Mouse (Mus musculus) embryonic facial prominence, embryonic 14.5 days (tissue): Measurements from ENCODE around the gene Adcy9. TPM values are rescaled to one million over a fixed set of nuclear protein-coding genes. Genes with fewer than 3 reads are reported as not detected.

ENCODE experiments used
- ATAC-seq: fragments of 200-750 bp; cut with Nextera tagmentation; 2 replicates; pipeline ENCODE4 v1.8.0; 2017; ENCODE audit warnings: low read depth, moderate number of reproducible peaks, moderate TSS enrichment
- DNase-seq: peaks from one replicate; pipeline ENCODE4 v3.0.0-alpha.2; 2015; ENCODE audit warnings: low spot score
- H3K27ac ChIP-seq: fragments of 300-500 bp; sonication (generic); replicated peaks from 2 replicates; pipeline ENCODE4 v1.5.1; 2014; ENCODE audit warnings: low read depth, mild to moderate bottlenecking, low read length, moderate library complexity
- H3K27me3 ChIP-seq: fragments of 300-500 bp; sonication (generic); replicated peaks from 2 replicates; pipeline ENCODE4 v1.6.1; 2014; ENCODE audit warnings: low read length; ENCODE audit not compliant: control insufficient read depth, insufficient read depth
- H3K36me3 ChIP-seq: fragments of 300-500 bp; sonication (generic); 2 replicates; pipeline ENCODE4 v1.6.1; 2014; ENCODE audit warnings: low read length, mixed read lengths; ENCODE audit not compliant: control insufficient read depth, insufficient read depth
- H3K4me1 ChIP-seq: fragments of 300-500 bp; sonication (generic); 2 replicates; pipeline ENCODE4 v1.6.1; 2014; ENCODE audit warnings: antibody characterized with exemption, low read length; ENCODE audit not compliant: control insufficient read depth, insufficient read depth
- H3K4me2 ChIP-seq: fragments of 300-500 bp; sonication (generic); 2 replicates; pipeline ENCODE4 v1.6.1; 2014; ENCODE audit warnings: low read depth, mild to moderate bottlenecking, low read length, moderate library complexity, mixed read lengths
- H3K4me3 ChIP-seq: fragments of 300-500 bp; sonication (generic); 2 replicates; pipeline ENCODE4 v1.5.1; 2014; ENCODE audit warnings: low read depth, mild to moderate bottlenecking, low read length
- H3K9ac ChIP-seq: fragments of 300-500 bp; sonication (generic); 2 replicates; pipeline ENCODE4 v1.6.1; 2014; ENCODE audit warnings: low read depth, mild to moderate bottlenecking, low read length, moderate library complexity, mixed read lengths
- H3K9me3 ChIP-seq: fragments of 300-500 bp; sonication (generic); 2 replicates; pipeline ENCODE4 v1.6.1; 2016; ENCODE audit warnings: low read length; ENCODE audit not compliant: control insufficient read depth
- WGBS: fragments of 180-500 bp; shearing (Covaris S2); extraction: QIAGEN DNeasy Blood & Tissue Kit; methylation state at CpG from one replicate; pipeline ENCODE4 v1.1.7; 2014; 5-methylcytosine and 5-hydroxymethylcytosine counted together
- polyA plus RNA-seq: library from polyadenylated mRNA; unstranded; fragments of >200 nt; fragmentation: Nextera tagmentation; extraction: Ambion mirVana; gene quantifications from 2 replicates; pipeline ENCODE4 v1.2.1, GENCODE M21; 2014

Gene Adcy9
- polyA plus RNA-seq, 1 experiment from 2014 or later: 3.5 TPM

DNA sequence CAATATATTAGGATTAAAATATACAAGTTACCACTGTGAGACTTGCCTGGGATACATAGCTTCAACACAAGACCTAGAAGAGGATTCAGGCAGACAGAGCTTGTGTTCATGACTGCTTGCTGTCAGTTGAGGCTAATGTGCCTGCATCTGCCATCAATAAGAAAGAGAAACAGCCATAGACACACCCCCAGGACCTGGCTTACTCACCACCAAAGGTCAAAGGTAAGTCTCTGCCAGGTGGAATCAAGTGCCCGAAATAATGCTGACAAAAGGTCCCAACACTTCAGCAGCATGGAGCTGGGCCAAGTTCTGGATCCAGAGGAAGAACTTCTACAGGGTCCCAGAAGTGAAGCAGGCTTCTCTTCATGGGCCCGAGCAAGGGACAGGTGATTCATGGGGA, 86.9 kb downstream of the Adcy9 start:
- 77% methylated on average over 2 of the region's 2 CpGs for WGBS
- H3K9ac ChIP-seq: no peak overlapping the region
- H3K9me3 ChIP-seq: no peaks in the 10 kb centered on the region
- no peak overlapping the region for H3K4me2 ChIP-seq
- ATAC-seq (no peak), DNase-seq (no peak)
- H3K27me3 ChIP-seq: no peaks in the 10 kb centered on the region
- H3K27ac ChIP-seq: no peak overlapping the region
- no peaks in the 10 kb centered on the region for H3K36me3 ChIP-seq
- H3K4me3 ChIP-seq: no peak overlapping the region
- no peaks in the 10 kb centered on the region for H3K4me1 ChIP-seq

DNA sequence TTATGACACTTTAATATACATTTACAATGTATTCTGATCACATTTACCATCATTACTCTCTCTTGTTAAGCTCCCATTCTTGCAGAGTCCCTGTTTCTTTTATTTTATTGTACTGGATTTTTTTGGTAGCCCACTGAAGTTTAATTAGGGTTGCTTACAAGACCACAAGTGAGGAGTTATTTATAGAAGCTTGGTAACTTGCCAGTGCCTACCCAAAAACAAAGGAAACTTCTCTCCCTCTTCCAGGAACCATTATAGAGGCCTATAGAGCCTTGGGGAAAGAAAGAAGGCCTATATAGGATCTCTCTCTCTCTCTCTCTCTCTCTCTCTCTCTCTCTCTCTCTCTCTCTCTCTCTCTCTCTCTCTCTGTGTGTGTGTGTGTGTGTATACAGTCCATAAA, 93.2 kb downstream of the Adcy9 start:
- ATAC-seq: no peak
- Histone ChIP-seq H3K27ac (no peak overlapping the region), H3K36me3 (no peaks in the 10 kb centered on the region), H3K9ac (no peak overlapping the region), H3K4me3 (no peak overlapping the region), H3K4me2 (no peak overlapping the region), H3K4me1 (no peaks in the 10 kb centered on the region), H3K9me3 (no peaks in the 10 kb centered on the region), H3K27me3 (no peaks in the 10 kb centered on the region)
- peak; percentile 10 for DNase-seq

DNA sequence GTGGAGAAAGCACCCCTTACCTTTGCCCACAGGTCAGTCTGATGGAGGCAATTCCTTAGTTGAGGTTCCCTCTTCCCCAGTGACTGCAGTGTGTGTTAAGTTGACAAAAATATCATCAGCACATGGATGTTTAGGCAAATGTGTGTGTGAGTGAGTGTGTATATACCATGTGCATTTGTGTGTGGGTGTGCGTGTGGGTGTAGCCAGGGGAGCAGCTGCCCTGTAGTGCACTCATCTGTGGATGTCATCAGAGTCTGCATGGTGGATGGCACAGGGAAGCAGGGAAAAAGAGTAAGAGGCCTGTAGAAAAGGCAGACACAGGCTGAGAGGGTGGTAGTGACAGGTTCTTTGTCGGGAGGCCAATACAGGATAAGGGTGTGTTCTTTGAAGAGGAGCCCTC, 94.5 kb downstream of the Adcy9 start:
- ATAC-seq: no peak

DNA sequence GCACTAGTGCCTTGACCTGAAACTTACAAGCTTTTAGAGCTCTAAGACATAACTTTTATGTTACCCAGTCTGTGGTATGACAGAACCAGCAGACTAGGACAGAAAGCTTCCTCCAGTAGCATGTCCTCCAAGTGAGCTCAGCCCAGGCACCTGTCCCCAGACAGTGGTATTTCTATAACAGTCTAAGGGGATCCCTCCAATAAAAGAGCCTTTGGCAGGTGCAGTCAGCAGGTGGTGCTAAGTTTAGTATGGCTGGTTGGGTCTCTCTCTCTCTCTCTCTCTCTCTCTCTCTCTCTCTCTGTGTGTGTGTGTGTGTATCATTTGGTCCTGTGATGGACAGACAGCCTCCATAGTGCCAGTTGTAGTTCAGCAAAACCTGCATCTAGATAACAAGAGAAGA, 95.3 kb downstream of the Adcy9 start:
- DNase-seq: peak; percentile 14
- Histone ChIP-seq H3K4me2 (no peak overlapping the region), H3K27ac (no peak overlapping the region), H3K4me3 (no peak overlapping the region), H3K27me3 (no peaks in the 10 kb centered on the region), H3K4me1 (no peaks in the 10 kb centered on the region), H3K9ac (no peak overlapping the region), H3K36me3 (no peaks in the 10 kb centered on the region), H3K9me3 (no peaks in the 10 kb centered on the region)
- ATAC-seq: no peak

More for the DNA sequence above, 94.5 kb downstream of the Adcy9 start:
- H3K4me2 ChIP-seq: no peak overlapping the region
- no peaks in the 10 kb centered on the region for H3K4me1 ChIP-seq
- H3K27me3 ChIP-seq: no peaks in the 10 kb centered on the region
- H3K4me3 ChIP-seq: no peak overlapping the region
- no peak for DNase-seq
- H3K36me3 ChIP-seq: no peaks in the 10 kb centered on the region
- WGBS: 79% methylated on average over 2 of the region's 2 CpGs
- H3K27ac ChIP-seq: no peak overlapping the region
- no peak overlapping the region for H3K9ac ChIP-seq
- H3K9me3 ChIP-seq: no peaks in the 10 kb centered on the region

DNA sequence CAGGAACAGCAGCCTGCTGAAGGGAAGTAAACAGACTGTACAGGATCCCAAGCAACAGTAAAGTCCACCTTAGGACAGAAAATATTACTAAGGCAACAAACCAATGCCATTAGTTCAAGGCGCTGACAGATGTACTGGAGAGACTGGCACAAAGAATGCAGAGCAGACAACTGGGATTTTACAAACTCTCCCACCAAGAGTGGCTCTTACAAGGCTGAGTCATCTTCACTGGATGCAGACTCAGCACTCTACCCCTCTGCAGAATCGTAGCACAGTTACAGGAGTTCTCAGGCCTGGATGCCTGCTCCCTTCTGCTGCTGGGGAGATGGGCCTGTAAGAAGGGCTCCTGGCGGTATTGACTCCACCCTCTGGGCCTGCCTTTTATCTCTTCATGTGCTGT, 99.4 kb downstream of the Adcy9 start:
- H3K27me3 ChIP-seq: no peaks in the 10 kb centered on the region
- ATAC-seq: no peak
- no peak for DNase-seq
- peaks cover 5% of the 10 kb centered on the region for H3K4me1 ChIP-seq
- no peak overlapping the region for H3K9ac ChIP-seq
- no peak overlapping the region for H3K27ac ChIP-seq
- H3K4me3 ChIP-seq: no peak overlapping the region
- H3K36me3 ChIP-seq: no peaks in the 10 kb centered on the region
- H3K9me3 ChIP-seq: no peaks in the 10 kb centered on the region
- H3K4me2 ChIP-seq: no peak overlapping the region
- WGBS: 78% methylated on average over 3 of the region's 3 CpGs

DNA sequence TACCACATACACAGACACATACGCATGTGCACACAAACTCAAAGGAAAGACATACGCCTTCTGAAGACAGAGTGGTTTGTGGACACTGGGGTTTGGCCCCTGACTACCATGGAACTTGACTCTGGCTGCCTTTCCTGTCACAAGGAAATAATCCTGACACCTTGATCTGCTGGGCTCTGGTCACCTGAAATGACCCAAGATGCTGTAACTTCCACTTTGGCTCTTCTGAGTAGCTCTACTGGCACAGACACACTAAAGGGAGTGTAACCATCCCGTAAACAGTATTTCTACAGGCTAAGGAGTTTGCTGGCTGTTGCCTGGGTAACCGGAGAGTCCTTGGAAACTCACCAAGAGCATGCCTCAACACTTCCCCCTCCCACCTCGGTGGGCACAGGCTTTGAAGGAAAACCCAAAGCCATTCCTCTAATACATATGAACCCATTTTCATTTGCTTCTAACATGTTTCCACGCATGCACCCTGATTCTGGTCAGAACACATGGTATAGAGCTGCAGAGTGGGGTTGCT, 102.2 kb downstream of the Adcy9 start:
- ATAC-seq (0 out of 2 replicates have a peak, but pooled peaks have one; percentile 62), DNase-seq (peak; percentile 59)
- Histone ChIP-seq H3K4me2 (no peak overlapping the region), H3K4me3 (no peak overlapping the region), H3K4me1 (peaks cover 5% of the 10 kb centered on the region), H3K27me3 (no peaks in the 10 kb centered on the region), H3K9me3 (no peaks in the 10 kb centered on the region), H3K27ac (no peak overlapping the region), H3K9ac (no peak overlapping the region), H3K36me3 (no peaks in the 10 kb centered on the region)
- WGBS: 58% methylated on average over 6 of the region's 6 CpGs

DNA sequence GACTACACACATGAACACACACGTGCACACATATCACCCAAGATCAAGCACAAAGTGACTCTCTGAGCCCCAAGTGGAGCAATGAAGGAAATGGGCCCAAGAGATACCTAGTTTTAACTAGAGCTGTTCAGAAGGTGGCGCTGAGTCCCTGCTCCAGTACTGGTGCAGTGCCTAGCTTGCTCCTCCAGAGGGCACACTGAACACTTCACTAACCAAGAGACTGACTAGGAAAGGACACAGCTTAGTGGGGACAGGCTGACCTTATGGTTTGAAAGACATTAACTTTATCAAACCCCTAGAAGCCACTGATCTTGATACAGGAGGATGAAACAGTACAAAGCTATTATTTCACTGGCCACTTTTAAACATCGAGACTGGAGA, 104.2 kb downstream of the Adcy9 start:
- no peak overlapping the region for H3K4me2 ChIP-seq
- no peak overlapping the region for H3K9ac ChIP-seq
- no peaks in the 10 kb centered on the region for H3K9me3 ChIP-seq
- DNase-seq (peak; percentile 86), ATAC-seq (peak; percentile 81)
- H3K27me3 ChIP-seq: no peaks in the 10 kb centered on the region
- no peak overlapping the region for H3K4me3 ChIP-seq
- peaks cover 5% of the 10 kb centered on the region for H3K4me1 ChIP-seq
- no peaks in the 10 kb centered on the region for H3K36me3 ChIP-seq
- WGBS: 38% methylated on average over 3 of the region's 3 CpGs
- no peak overlapping the region for H3K27ac ChIP-seq

DNA sequence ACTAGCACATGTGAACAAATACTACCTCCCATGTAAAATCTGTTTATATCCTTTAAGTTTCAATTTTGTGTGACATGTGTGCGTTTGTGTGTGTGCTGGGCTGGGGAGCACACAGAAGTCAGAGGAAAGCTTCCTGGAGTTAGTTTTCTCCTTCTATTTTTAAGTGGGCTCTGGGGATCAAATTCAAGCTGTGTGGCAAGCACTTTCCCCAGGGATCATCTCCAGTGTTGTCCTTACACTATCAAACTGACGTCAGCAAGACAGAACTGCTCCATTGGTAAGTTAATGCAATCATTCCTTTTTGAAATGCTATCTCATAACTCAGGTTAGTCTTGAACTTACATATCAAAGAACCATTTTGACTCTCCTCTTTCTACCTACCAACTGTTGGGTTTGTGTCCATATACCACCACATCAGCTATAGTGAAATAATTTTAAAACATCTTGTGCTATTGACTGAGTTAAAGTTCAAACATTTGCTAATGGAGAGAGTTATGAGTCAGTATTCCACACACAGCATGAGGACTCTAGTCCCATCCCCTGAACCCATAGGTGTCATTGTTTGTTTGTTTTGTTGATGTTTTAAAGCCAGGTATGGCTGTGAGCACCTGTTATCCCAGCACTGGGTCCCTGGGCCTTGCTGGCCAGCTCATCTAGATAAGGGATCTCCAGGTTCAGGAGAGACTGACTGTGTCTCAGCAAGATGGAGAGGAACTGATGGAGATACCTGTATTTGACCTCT, 104.8 kb downstream of the Adcy9 start:
- DNase-seq: no peak
- peak; percentile 7; the same call in 1 of the 2 replicates for ATAC-seq
- no peaks in the 10 kb centered on the region for H3K9me3 ChIP-seq
- no peaks in the 10 kb centered on the region for H3K27me3 ChIP-seq
- no peak overlapping the region for H3K4me2 ChIP-seq
- H3K4me3 ChIP-seq: no peak overlapping the region
- H3K4me1 ChIP-seq: peaks cover 5% of the 10 kb centered on the region
- no peak overlapping the region for H3K9ac ChIP-seq
- H3K27ac ChIP-seq: no peak overlapping the region
- no peaks in the 10 kb centered on the region for H3K36me3 ChIP-seq
- 70% methylated on average over 2 of the region's 2 CpGs for WGBS

DNA sequence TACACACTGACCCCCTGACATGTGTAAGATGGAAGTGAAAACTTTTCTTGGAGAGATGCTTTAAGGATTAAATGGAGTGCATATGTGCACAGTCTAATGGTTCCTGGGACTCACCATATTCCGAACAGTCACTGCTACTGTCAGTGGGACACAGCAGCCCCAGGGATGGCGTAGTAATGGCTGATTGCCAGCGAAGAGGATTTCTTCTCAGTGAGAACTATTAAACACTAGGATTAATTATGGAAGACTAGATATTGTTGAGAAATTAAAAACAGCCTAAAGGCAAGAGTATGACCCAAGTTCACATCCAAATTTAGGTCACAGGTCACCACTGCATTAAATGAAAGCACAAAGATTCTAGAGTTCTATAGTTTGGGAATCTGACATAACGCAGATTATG, 105.4 kb downstream of the Adcy9 start:
- Histone ChIP-seq H3K9me3 (no peaks in the 10 kb centered on the region), H3K4me1 (peaks cover 5% of the 10 kb centered on the region), H3K9ac (no peak overlapping the region), H3K4me2 (no peak overlapping the region), H3K27ac (no peak overlapping the region), H3K4me3 (no peak overlapping the region), H3K36me3 (no peaks in the 10 kb centered on the region), H3K27me3 (no peaks in the 10 kb centered on the region)
- DNase-seq (no peak), ATAC-seq (no peak)
- WGBS: 75% methylated on average over 4 of the region's 4 CpGs
